In genomic region chr9:64272611-64273010, GRCm38 (mm10) we compare ENCODE assay signal across 8 mouse cellular contexts. TPM values are rescaled to one million over a fixed set of nuclear protein-coding genes. Genes with fewer than 3 reads are reported as not detected.
A peak's percentile ranks its signal among the peaks of the same experiment; 100 is the strongest.
DNase-seq lines count a peak whose midpoint lies in the region; ATAC-seq and TF ChIP-seq lines count a peak whose summit lies in the region.

No protein-coding gene starts in this region.

- ATAC-seq in cerebellum, adult (ENCODE audit: insufficient number of reproducible peaks, low FRiP score, low TSS enrichment) = no peak
- ATAC-seq in midbrain, embryonic 11.5 days (ENCODE audit: low FRiP score) = no peak
- no peak for ATAC-seq in midbrain, embryonic 13.5 days
- ATAC-seq in common myeloid progenitor, adult 5-6 weeks (replicated peaks; ENCODE audit: low read depth, poor library complexity, severe bottlenecking) = peak; percentile 82
- ATAC-seq in liver, embryonic 14.5 days (ENCODE audit: insufficient read depth) = no peak

- no peak overlapping the region for H3K9ac ChIP-seq in midbrain, embryonic 11.5 days (ENCODE audit: low read length)
- no peak overlapping the region for H3K9ac ChIP-seq in midbrain, embryonic 13.5 days (replicated peaks)
- no peak overlapping the region for H3K9ac ChIP-seq in liver, embryonic 14.5 days (replicated peaks)

- no peak overlapping the region for H3K4me2 ChIP-seq in midbrain, embryonic 11.5 days
- no peak overlapping the region for H3K4me2 ChIP-seq in midbrain, embryonic 13.5 days (replicated peaks)
- H3K4me2 ChIP-seq in liver, embryonic 14.5 days (ENCODE audit: low read depth) = no peak overlapping the region

- no peak for TF ChIP-seq POLR2A in cerebellum, adult 2 months (IDR thresholded peaks at IDR 0.05; ENCODE audit: borderline replicate concordance, insufficient read depth, low read length)

- H3K4me1 ChIP-seq in cerebellum, adult 2 months (ENCODE audit: control insufficient read depth, insufficient read depth, low read length) = no peaks in the 10 kb centered on the region
- H3K4me1 ChIP-seq in midbrain, embryonic 11.5 days (ENCODE audit: control insufficient read depth, insufficient read depth, low read length) = no peaks in the 10 kb centered on the region
- H3K4me1 ChIP-seq in midbrain, embryonic 13.5 days (replicated peaks) = no peaks in the 10 kb centered on the region
- H3K4me1 ChIP-seq in liver, embryonic 14.5 days (replicated peaks; ENCODE audit: control insufficient read depth in 2 of 2, insufficient read depth in 2 of 2, low read length in 1 of 2) = no peaks in the 10 kb centered on the region

- H3K36me3 ChIP-seq in midbrain, embryonic 11.5 days (ENCODE audit: control insufficient read depth, insufficient read depth, low read length) = no peaks in the 10 kb centered on the region
- H3K36me3 ChIP-seq in midbrain, embryonic 13.5 days = no peaks in the 10 kb centered on the region
- no peaks in the 10 kb centered on the region for H3K36me3 ChIP-seq in liver, embryonic 14.5 days (replicated peaks; ENCODE audit: control insufficient read depth, insufficient read depth, low read depth)

- peak; percentile 29 for DNase-seq in cerebellum, adult 2 months
- DNase-seq in midbrain, embryonic 11.5 days (ENCODE audit: low spot score, missing footprints) = peak; percentile 69
- peak; percentile 24 to 72 for DNase-seq in kidney, adult 8-10 months
- no peak for DNase-seq in liver, embryonic 14.5 days (ENCODE audit: low read depth in 3 of 3, low spot score in 3 of 3)
- DNase-seq in right cerebral cortex, postnatal 10 days (ENCODE audit: low spot score in 2 of 2) = peak; percentile 72 to 74

- H3K27me3 ChIP-seq in cerebellum, adult 2 months (ENCODE audit: control insufficient read depth, insufficient read depth, low read length) = no peaks in the 10 kb centered on the region
- H3K27me3 ChIP-seq in midbrain, embryonic 11.5 days (ENCODE audit: control insufficient read depth, insufficient read depth, low read length) = no peaks in the 10 kb centered on the region
- no peaks in the 10 kb centered on the region for H3K27me3 ChIP-seq in midbrain, embryonic 13.5 days
- H3K27me3 ChIP-seq in liver, embryonic 14.5 days (ENCODE audit: control insufficient read depth, insufficient read depth, low read length) = no peaks in the 10 kb centered on the region

- peak; percentile 49; the same call in 1 of the 2 replicates for TF ChIP-seq CTCF in cerebellum, adult 2 months (IDR thresholded peaks at IDR 0.05; ENCODE audit: borderline replicate concordance, insufficient read depth, low read depth, low read length)
- TF ChIP-seq CTCF in liver, embryonic 14.5 days (IDR thresholded peaks at IDR 0.05; ENCODE audit: low read depth) = peak; percentile 67

- no peaks in the 10 kb centered on the region for H3K9me3 ChIP-seq in midbrain, embryonic 11.5 days (ENCODE audit: control insufficient read depth, low read length)
- H3K9me3 ChIP-seq in midbrain, embryonic 13.5 days = no peaks in the 10 kb centered on the region
- no peaks in the 10 kb centered on the region for H3K9me3 ChIP-seq in liver, embryonic 14.5 days (ENCODE audit: control insufficient read depth, low read length)

- TF ChIP-seq EP300 in liver, embryonic 14.5 days (IDR thresholded peaks at IDR 0.05; ENCODE audit: low read depth) = no peak

- WGBS in cerebellum, adult 2 months = 41% methylated on average over 7 of the region's 7 CpGs
- 44% methylated on average over 7 of the region's 7 CpGs for WGBS in midbrain, embryonic 11.5 days
- WGBS in midbrain, embryonic 13.5 days = 47% methylated on average over 7 of the region's 7 CpGs
- WGBS in liver, embryonic 14.5 days (ENCODE audit: insufficient replicate concordance) = 30% methylated on average over 7 of the region's 7 CpGs

- H3K4me3 ChIP-seq in cerebellum, adult 2 months (replicated peaks; ENCODE audit: insufficient read depth, low read depth, low read length) = no peak overlapping the region
- no peak overlapping the region for H3K4me3 ChIP-seq in midbrain, embryonic 11.5 days (ENCODE audit: low read depth, low read length)
- H3K4me3 ChIP-seq in midbrain, embryonic 13.5 days (replicated peaks) = no peak overlapping the region
- no peak overlapping the region for H3K4me3 ChIP-seq in liver, embryonic 14.5 days (ENCODE audit: insufficient read depth in 1 of 2, low read depth in 2 of 2, low read length in 2 of 2)

- H3K27ac ChIP-seq in cerebellum, adult 2 months (ENCODE audit: insufficient read depth, low read length) = no peak overlapping the region
- no peak overlapping the region for H3K27ac ChIP-seq in midbrain, embryonic 11.5 days (ENCODE audit: low read depth, low read length)
- H3K27ac ChIP-seq in midbrain, embryonic 13.5 days = no peak overlapping the region
- no peak overlapping the region for H3K27ac ChIP-seq in liver, embryonic 14.5 days

RNA-seq across cellular contexts. Expression of gene Tipin, which starts 8.8 kb away (rescaled TPM):
- polyA plus RNA-seq in cerebellum, adult 2 months (2012; rRNA removed) = 40.8 and 44.6 TPM in 2 replicates
- 286 TPM in 2 replicates for polyA plus RNA-seq in midbrain, embryonic 11.5 days (2014; fragmentation: Nextera tagmentation; extraction: Ambion mirVana)
- polyA plus RNA-seq in midbrain, embryonic 13.5 days (2015; fragmentation: Nextera tagmentation; extraction: Ambion mirVana) = 110 and 133 TPM in 2 replicates
- total RNA-seq in common myeloid progenitor, adult 5-6 weeks (2017) = 302 and 344 TPM in 2 replicates
- polyA plus RNA-seq in liver, embryonic 14.5 days (2012; rRNA removed) = 74.2 and 121 TPM in 2 replicates
- polyA plus RNA-seq in liver, embryonic 14.5 days (2014; fragmentation: Nextera tagmentation; extraction: Ambion mirVana) = 241 and 245 TPM in 2 replicates

RNA-seq across cellular contexts. Expression of gene Map2k1, which starts 19.2 kb away (rescaled TPM):
- polyA plus RNA-seq in cerebellum, adult 2 months (2012; rRNA removed) = 109 and 119 TPM in 2 replicates
- 78.2 and 78.8 TPM in 2 replicates for polyA plus RNA-seq in midbrain, embryonic 11.5 days (2014; fragmentation: Nextera tagmentation; extraction: Ambion mirVana)
- polyA plus RNA-seq in midbrain, embryonic 13.5 days (2015; fragmentation: Nextera tagmentation; extraction: Ambion mirVana) = 41.6 and 46.6 TPM in 2 replicates
- 31.0 and 45.5 TPM in 2 replicates for total RNA-seq in common myeloid progenitor, adult 5-6 weeks (2017)
- polyA plus RNA-seq in liver, embryonic 14.5 days (2012; rRNA removed) = 11.7 and 13.5 TPM in 2 replicates
- polyA plus RNA-seq in liver, embryonic 14.5 days (2014; fragmentation: Nextera tagmentation; extraction: Ambion mirVana) = 24.9 and 25.7 TPM in 2 replicates

RNA-seq across cellular contexts. Expression of gene Uchl4, which starts 37.6 kb away (rescaled TPM):
- polyA plus RNA-seq in cerebellum, adult 2 months (2012; rRNA removed) = 0.11 and 0.13 TPM in 2 replicates
- polyA plus RNA-seq in midbrain, embryonic 11.5 days (2014; fragmentation: Nextera tagmentation; extraction: Ambion mirVana) = 1.8 and 2.6 TPM in 2 replicates
- 2.8 and 3.7 TPM in 2 replicates for polyA plus RNA-seq in midbrain, embryonic 13.5 days (2015; fragmentation: Nextera tagmentation; extraction: Ambion mirVana)
- 0.46 and 2.0 TPM in 2 replicates for total RNA-seq in common myeloid progenitor, adult 5-6 weeks (2017)
- polyA plus RNA-seq in liver, embryonic 14.5 days (2012; rRNA removed) = 0.06 and 0.13 TPM in 2 replicates
- polyA plus RNA-seq in liver, embryonic 14.5 days (2014; fragmentation: Nextera tagmentation; extraction: Ambion mirVana) = 0.75 and 0.77 TPM in 2 replicates

Comparison
In these comparisons a context has a peak if more than half of its experiments do, and no peak if none do; other contexts are left out.
1. DNase-seq: peak in cerebellum, adult 2 months (2 of 2), midbrain, embryonic 11.5 days (single experiment), kidney, adult 8-10 months (2 of 2) and right cerebral cortex, postnatal 10 days (2 of 2); none in liver, embryonic 14.5 days (0 of 3).